Mouse (Mus musculus) spleen, embryonic (tissue): ENCODE results near the gene Siglecg.

ENCODE experiments used
- CTCF ChIA-PET: fragments of 350-600 bp; sonication (Branson Sonifier 250); formaldehyde crosslinking; loops from one replicate; lab custom pipeline; 2022; lab: Charles Lee

The Siglecg gene

DNA sequence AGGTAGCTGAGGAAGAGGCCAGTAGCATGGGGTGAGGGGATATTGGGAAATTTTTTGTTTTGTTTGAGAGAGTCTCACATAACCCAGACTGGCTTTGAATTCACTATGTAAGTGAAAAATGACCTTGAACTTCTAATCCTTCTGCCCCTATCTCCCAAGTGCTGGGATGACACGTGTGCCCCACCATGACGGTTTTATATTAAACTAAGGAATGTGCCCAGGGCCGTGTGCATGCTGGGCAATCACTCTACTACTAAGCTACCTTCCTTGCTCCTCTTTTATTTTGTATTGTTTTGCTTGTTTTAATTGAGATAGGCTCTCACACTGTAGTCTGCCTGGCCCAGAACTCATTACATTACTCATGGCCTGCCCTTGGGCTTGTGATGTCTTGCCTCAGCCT lies 33.1 kb downstream of the Siglecg start:
- CTCF ChIA-PET = no interaction called here

DNA sequence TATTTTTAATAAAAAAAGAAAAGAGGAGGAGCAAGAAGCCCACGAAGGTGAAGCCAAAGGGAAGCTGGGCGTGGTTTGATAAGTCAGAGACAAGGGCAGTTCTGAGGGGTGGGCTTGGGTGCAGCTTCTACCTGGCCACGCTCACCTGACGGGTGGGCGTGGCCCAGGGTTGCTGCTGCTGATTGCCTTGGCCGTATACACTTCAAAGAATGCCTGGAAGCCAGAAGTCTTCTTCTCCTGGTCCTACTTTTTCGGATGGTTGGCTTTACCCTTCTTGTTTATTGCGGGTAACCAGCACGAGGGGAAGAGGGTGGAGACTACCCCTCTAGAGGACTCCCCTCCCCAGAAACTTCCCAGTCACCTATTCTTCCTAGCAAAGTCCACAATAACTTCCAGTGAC lies 34.7 kb downstream of the Siglecg start:
- CTCF ChIA-PET = no interaction called here

GRCm38 (mm10) chr7:43443126-43443916 lies 35.3 kb downstream of the Siglecg start:
- CTCF ChIA-PET = interaction anchor here (1.2 kb wide), 1 partner anchor 137 kb away, joined by 3 read pairs; no protein-coding TSS in a partner anchor

GRCm38 (mm10) chr7:43443917-43444293 lies 35.9 kb downstream of the Siglecg start, which contains the start of the genes Etfb and Gm45233:
TSS of gene Etfb (plus strand) at chr7:43444083.
TSS of gene Gm45233 (plus strand) at chr7:43444128.
- CTCF ChIA-PET = interaction anchor here (1.2 kb wide), 1 partner anchor 138 kb away, joined by 3 read pairs; no protein-coding TSS in a partner anchor

DNA sequence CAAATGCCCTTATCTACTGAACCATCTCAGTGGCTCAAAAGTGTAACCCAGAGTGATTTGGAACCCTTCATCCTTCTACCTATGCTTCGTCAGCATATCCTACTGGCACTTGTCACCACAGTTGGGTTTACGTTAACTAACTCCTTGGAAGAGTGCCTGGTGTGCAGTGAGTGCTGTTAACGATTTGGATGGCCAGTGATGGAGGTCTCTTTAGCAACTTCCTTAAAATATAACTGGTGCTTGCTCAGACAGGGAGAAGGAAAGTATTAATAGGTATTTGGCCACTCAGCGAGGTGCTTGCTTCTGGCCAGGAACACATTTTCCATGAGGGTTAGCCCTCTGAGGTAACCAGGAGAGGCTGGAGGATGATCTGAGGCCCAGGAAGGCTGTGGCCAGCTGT lies 39.8 kb downstream of the Siglecg start:
- CTCF ChIA-PET = no interaction called here

DNA sequence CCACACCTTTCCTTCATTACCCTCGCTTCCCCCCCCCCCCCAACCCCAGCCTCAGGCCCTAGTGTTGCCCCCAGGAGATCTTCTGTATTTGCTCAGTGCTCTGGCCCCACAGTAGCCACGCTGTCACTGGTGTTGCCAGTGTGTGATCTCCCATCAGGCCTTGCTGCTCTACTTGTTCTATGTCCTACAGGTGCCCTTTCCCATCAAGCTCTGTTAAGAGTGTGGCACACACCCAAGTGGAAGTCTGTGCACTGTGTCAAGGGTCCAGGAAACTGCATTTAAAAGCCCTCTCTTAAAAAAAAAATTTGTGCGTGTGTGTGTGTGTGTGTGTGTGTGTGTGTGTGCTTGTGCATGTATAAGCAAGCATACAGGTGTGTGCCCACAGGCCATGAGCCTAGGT lies 40.2 kb downstream of the Siglecg start:
- CTCF ChIA-PET = no interaction called here

- CTCF ChIA-PET = no interaction called here
Observed at GRCm38 (mm10) chr7:43449811-43450210, 41.8 kb downstream of the Siglecg start.

GRCm38 (mm10) chr7:43451726-43452125 lies 43.7 kb downstream of the Siglecg start:
- CTCF ChIA-PET = no interaction called here

DNA sequence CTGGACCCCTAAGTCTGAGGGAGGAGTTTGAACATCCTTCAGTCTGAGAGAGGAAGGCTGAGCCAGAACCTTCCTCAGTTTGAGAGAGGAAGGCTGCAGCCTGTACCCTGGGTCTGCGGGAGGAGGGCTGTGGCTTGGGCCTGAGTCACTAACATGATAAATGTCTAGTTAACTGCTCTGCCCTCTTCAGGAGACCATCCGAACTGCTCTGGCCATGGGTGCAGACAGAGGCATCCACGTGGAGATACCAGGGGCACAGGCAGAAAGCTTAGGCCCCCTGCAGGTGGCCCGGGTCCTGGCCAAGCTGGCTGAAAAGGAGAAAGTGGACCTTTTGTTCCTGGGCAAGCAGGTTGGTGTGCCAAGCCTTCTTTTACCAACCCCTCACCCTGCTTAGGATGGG lies 44.6 kb downstream of the Siglecg start:
- CTCF ChIA-PET = interaction anchor here (0.6 kb wide), 1 partner anchor 170 kb away, joined by 4 read pairs; no protein-coding TSS in a partner anchor

- CTCF ChIA-PET = no interaction called here
Observed at GRCm38 (mm10) chr7:43453599-43454355, 45.8 kb downstream of the Siglecg start.

GRCm38 (mm10) chr7:43454371-43454770 lies 46.4 kb downstream of the Siglecg start:
- CTCF ChIA-PET = no interaction called here

DNA sequence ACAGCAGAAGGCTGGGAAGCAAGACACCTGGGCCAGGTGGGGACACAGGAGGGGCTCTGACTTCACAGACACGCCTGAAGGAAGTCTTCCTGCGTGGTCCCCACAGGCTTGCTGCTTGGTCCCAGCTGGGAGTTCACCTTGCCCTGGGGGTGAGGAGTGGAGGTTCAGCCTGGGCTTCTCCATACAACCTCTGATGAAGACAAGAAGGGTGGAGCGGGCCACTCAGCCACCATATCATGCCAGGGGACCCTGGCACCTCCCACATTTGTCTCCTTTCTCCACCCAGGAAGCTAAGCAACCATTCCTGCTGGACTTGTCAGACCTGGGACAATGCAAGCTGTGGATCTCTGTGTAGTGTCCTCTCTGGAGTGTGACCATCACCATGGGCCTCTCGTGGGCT lies 54.8 kb downstream of the Siglecg start, which contains the start of gene Vsig10l:
Gene Vsig10l (plus strand): TSS at position 301 of the 400 bp plus-strand sequence.
- CTCF ChIA-PET = no interaction called here

GRCm38 (mm10) chr7:43463976-43464375 lies 56.0 kb downstream of the Siglecg start:
- CTCF ChIA-PET = no interaction called here

- CTCF ChIA-PET = interaction anchor here (0.7 kb wide), 3 partner anchors 88 to 116 kb away, joined by 3 read pairs; no protein-coding TSS in a partner anchor
Observed at GRCm38 (mm10) chr7:43464864-43465343, 56.9 kb downstream of the Siglecg start.

GRCm38 (mm10) chr7:43465344-43466098 lies 57.5 kb downstream of the Siglecg start:
- CTCF ChIA-PET = no interaction called here

DNA sequence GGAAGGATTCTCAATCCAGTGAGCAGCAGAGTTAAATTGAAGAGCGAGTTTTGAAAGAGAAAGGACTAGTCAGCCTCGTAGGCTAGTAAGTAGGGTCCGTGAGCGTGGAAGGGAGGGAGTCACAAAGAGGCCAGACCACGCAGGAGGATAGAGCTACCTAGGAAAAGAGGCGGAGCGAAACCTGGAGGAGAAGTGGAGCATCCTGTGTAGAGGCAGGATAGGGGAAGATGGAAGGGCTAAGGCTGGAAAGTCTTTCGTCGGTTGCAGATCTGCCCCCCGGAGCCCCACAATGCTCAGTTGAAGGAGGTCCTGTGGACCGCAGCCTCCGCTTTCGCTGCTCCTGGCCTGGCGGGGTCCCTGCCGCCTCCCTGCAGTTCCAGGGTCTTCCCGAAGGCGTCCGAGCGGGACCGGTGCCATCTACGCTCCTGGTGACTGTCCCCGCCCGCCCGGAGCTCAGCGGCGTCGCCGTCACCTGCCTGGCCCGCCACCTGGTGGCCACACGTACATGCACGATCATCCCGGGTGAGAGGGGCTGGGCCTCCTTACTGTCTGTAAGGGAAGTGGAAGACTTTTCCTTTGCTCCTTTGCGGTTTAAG lies 58.2 kb downstream of the Siglecg start:
- CTCF ChIA-PET = interaction anchor here (0.5 kb wide), 1 partner anchor 113 kb away, joined by 4 read pairs; no protein-coding TSS in a partner anchor
